Mouse (Mus musculus) liver, postnatal 0 days (tissue): ENCODE data around the gene Creb1. TPM values are rescaled to one million over a fixed set of nuclear protein-coding genes. Genes with fewer than 3 reads are reported as not detected.

Source experiments
- ATAC-seq: fragments of 200-750 bp; cut with Nextera tagmentation; 2 replicates; pipeline ENCODE4 v1.8.0; 2017; ENCODE audit warnings: mild to moderate bottlenecking, moderate library complexity
- DNase-seq: peaks from one replicate; pipeline ENCODE4 v3.0.0-alpha.2; 2016
- H3K27ac ChIP-seq: fragments of 300-500 bp; sonication (generic); 2 replicates; pipeline ENCODE4 v1.5.1; 2014; ENCODE audit warnings: antibody characterized with exemption, moderate library complexity, mild to moderate bottlenecking, low read depth
- H3K27me3 ChIP-seq: fragments of 300-500 bp; sonication (generic); 2 replicates; pipeline ENCODE4 v1.6.1; 2014; ENCODE audit warnings: low read length, control low read depth, mixed read lengths; ENCODE audit not compliant: insufficient read depth
- H3K36me3 ChIP-seq: fragments of 300-500 bp; sonication (generic); replicated peaks from 2 replicates; pipeline ENCODE4 v1.6.1; 2014; ENCODE audit warnings: mild to moderate bottlenecking, control low read depth, low read length, moderate library complexity, mixed read lengths; ENCODE audit not compliant: insufficient read depth
- H3K4me1 ChIP-seq: fragments of 300-500 bp; sonication (generic); 2 replicates; pipeline ENCODE4 v1.6.1; 2014; ENCODE audit warnings: antibody characterized with exemption, mild to moderate bottlenecking, control low read depth; ENCODE audit not compliant: insufficient read depth
- H3K4me2 ChIP-seq: fragments of 300-500 bp; sonication (generic); 2 replicates; pipeline ENCODE4 v1.6.1; 2014; ENCODE audit warnings: low read depth, mild to moderate bottlenecking, low read length, moderate library complexity, mixed read lengths
- H3K4me3 ChIP-seq: fragments of 300-500 bp; sonication (generic); 2 replicates; pipeline ENCODE4 v1.5.1; 2014; ENCODE audit warnings: low read depth, low read length
- H3K9ac ChIP-seq: fragments of 300-500 bp; sonication (generic); replicated peaks from 2 replicates; pipeline ENCODE4 v1.6.1; 2014; ENCODE audit warnings: mild to moderate bottlenecking, moderate library complexity
- H3K9me3 ChIP-seq: fragments of 300-500 bp; sonication (generic); 2 replicates; pipeline ENCODE4 v1.6.1; 2016; ENCODE audit warnings: mild to moderate bottlenecking, control low read depth, low read length, mixed read lengths
- CTCF ChIP-seq: sonication (generic); IDR thresholded peaks from 2 replicates; pipeline ENCODE4 v1.5.1; 2016; ENCODE audit warnings: antibody characterized with exemption, low read depth
- EP300 ChIP-seq: IDR thresholded peaks from 2 replicates; pipeline ENCODE4 v1.6.1; 2016; ENCODE audit warnings: antibody characterized with exemption, low read depth, mild to moderate bottlenecking
- WGBS: fragments of 180-500 bp; shearing (Covaris S2); extraction: QIAGEN DNeasy Blood & Tissue Kit; methylation state at CpG from one replicate; pipeline ENCODE4 v1.1.7; 2014; ENCODE audit not compliant: insufficient replicate concordance; 5-methylcytosine and 5-hydroxymethylcytosine counted together
- polyA plus RNA-seq: library from polyadenylated mRNA; unstranded; fragments of >200 nt; fragmentation: Nextera tagmentation; extraction: Ambion mirVana; gene quantifications from 2 replicates; pipeline ENCODE4 v1.2.1, GENCODE M21; 2015

Gene Creb1
- polyA plus RNA-seq, 1 experiment from 2014 or later, result 5.9 TPM

DNA sequence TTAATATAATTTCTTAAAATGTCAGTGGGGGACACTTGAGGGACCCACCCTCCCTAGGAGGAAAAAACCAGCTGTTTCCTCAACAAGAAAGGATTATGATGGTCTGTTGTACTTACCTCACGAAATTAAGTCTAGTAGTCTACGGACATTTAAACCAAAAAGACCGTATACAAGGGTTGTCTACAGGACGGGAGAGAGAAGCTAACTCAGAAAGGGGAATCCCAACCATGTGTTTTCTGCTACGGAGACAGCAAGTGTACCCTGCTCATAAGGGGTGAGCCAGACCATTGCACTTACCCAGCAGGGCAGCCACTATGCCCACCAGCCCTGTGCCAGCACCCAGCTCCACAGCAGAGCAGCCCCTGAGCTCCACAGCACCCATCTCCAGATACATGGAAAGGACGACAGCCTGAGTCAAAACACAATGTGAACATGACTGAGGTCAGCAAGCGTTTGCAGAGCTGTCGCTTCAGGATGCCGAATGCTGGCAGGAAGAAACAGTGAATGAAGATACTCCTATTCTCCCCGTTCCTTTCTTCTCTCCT, 82.4 kb downstream of the Creb1 start:
- Histone ChIP-seq H3K4me3 (no peak overlapping the region), H3K27ac (no peak overlapping the region), H3K9me3 (no peaks in the 10 kb centered on the region), H3K27me3 (no peaks in the 10 kb centered on the region), H3K36me3 (peaks cover 9% of the 10 kb centered on the region), H3K4me1 (peaks cover 10% of the 10 kb centered on the region; the same call in 1 of the 2 replicates), H3K9ac (no peak overlapping the region), H3K4me2 (no peak overlapping the region)
- WGBS, result 83% methylated on average over 10 of the region's 10 CpGs
- DNase-seq, result no peak
- no peak for ATAC-seq
- TF ChIP-seq CTCF (no peak), EP300 (no peak)

DNA sequence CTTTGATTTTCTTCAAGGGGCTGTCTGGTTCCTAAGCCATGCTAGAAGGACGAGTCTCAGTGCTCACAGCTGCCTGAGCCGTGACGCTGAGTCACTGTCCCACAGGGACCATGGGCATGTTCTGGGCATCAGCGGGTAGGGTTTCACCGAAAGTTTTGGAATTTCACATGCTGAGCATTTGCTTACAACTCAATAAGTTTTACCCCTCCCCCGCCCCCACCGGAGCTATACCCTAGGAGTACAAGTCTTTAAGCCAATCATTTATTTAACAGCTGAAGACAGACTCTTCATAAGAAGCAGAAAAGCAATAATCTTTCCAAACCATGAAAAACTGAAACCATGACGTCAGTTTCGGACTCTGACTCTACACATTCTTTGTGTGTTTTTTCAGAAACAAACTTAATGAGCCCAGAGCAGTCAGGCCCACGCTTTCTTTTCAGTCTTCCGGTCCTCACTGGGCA, 83.1 kb downstream of the Creb1 start:
- no peak for DNase-seq
- no peak overlapping the region for H3K4me2 ChIP-seq
- H3K4me1 ChIP-seq, result peaks cover 10% of the 10 kb centered on the region; the same call in 1 of the 2 replicates
- H3K36me3 ChIP-seq, result peaks cover 2% of the 10 kb centered on the region
- WGBS, result 88% methylated on average over 11 of the region's 11 CpGs
- H3K27me3 ChIP-seq, result no peaks in the 10 kb centered on the region
- no peaks in the 10 kb centered on the region for H3K9me3 ChIP-seq
- H3K9ac ChIP-seq, result no peak overlapping the region
- H3K4me3 ChIP-seq, result no peak overlapping the region
- no peak for ATAC-seq
- TF ChIP-seq EP300 (no peak), CTCF (no peak)
- no peak overlapping the region for H3K27ac ChIP-seq

DNA sequence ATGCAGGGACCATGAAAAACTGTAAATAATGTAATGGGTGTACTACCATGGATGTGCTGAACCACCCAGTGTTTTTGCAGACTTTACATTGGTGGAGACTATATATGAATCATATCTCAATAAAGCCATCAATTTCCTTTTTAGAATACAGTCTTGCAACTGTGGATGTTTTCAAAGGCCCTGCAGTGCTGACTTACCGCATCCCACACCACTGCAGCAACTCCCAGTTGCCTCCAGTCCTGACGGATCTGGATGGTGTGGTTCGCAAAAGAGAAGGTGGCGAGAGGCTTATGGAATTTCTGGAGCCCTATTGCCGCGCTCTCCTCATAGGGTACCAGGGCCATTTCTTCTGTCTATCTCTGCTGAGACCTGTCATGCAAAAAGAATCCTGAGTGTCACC, 83.6 kb downstream of the Creb1 start:
- no peaks in the 10 kb centered on the region; the same call in 1 of the 2 replicates for H3K36me3 ChIP-seq
- ATAC-seq, result no peak
- TF ChIP-seq CTCF, result no peak
- no peaks in the 10 kb centered on the region for H3K9me3 ChIP-seq
- no peaks in the 10 kb centered on the region for H3K27me3 ChIP-seq
- 75% methylated on average over 6 of the region's 6 CpGs for WGBS
- peak overlapping the region; percentile 88; the same call in 1 of the 2 replicates for H3K9ac ChIP-seq
- peaks cover 10% of the 10 kb centered on the region; the same call in 1 of the 2 replicates for H3K4me1 ChIP-seq
- no peak overlapping the region for H3K27ac ChIP-seq
- H3K4me2 ChIP-seq, result peak overlapping the region; percentile 85
- no peak for DNase-seq
- peak overlapping the region; percentile 89 for H3K4me3 ChIP-seq

DNA sequence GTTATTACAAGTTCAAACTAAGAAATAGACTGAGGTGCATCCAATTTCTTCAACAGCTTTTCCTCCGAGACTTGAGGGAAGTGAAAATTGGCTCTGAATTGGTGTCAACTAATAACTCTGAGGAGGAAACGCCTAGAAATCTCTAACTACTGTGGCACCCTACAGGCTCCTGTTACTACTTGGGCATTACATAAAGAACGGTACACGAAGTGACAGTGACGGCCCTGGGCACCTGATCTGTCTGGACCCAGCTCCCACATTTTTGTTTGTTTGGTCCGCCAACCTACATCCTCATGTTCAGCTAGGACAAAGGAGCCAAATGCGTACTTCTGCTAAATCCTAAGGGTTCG, 84.1 kb downstream of the Creb1 start:
- H3K9ac ChIP-seq, result peak overlapping the region; percentile 88
- no peaks in the 10 kb centered on the region for H3K9me3 ChIP-seq
- no peak for TF ChIP-seq EP300
- TF ChIP-seq CTCF, result no peak
- peaks cover 10% of the 10 kb centered on the region; the same call in 1 of the 2 replicates for H3K4me1 ChIP-seq
- 9% methylated on average over 8 of the region's 8 CpGs for WGBS
- peak overlapping the region; percentile 89 for H3K4me3 ChIP-seq
- H3K4me2 ChIP-seq, result peak overlapping the region; percentile 85
- peak overlapping the region; percentile 87 for H3K27ac ChIP-seq
- DNase-seq (no peak), ATAC-seq (peak; percentile 16)
- no peaks in the 10 kb centered on the region; the same call in 1 of the 2 replicates for H3K36me3 ChIP-seq
- H3K27me3 ChIP-seq, result no peaks in the 10 kb centered on the region

DNA sequence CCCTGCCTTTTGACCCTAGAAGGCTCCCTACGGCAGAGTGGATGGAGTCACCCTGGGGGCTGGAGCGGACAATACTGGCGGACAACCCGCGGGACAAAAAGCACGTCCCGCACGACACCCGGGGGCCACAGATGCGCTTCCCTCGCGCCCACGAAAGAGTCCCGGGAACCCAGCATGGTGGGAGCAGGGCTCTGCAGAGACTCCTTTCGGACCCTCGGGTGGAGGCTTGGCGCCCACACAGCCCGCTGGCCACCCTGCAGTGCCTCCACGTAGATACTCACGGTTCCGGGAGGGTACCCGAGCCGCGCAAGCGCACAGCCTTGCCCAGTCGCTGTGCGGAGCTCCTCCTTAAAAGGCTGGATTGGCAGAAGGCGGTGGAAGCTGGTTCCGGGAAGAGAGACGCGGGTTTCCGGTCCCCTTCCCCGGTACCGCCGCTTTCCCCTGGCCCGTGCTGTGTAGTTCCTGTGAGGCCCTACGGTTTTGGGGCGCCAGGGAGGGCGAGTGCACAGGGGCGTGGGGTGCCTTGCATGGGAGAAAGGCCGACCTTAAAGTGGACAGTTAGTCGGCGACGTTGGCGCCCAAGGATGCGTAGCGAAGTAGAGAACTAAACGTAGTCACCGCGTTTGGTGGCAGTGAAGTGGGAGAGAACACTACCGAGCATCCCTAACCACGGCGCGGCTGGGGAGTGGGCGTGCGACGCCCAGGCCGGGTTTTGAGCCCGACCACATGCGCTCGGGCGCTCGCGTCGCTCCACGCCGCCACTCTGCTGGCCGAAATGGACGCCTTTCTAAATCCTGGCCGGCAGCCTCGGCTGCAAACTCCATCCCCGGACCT, 84.7 kb downstream of the Creb1 start, which contains the start of gene Mettl21a:
Gene Mettl21a, minus strand, starts transcription at position 362 of the 834 bp plus-strand sequence.
- Histone ChIP-seq H3K27ac (peak within 1 kb of the TSS; percentile 87), H3K4me3 (peak within 1 kb of the TSS; percentile 89), H3K9ac (peak within 1 kb of the TSS; percentile 88), H3K4me2 (peak within 1 kb of the TSS; percentile 85), H3K36me3 (no peaks in the 10 kb centered on the region; the same call in 1 of the 2 replicates), H3K4me1 (peaks cover 10% of the 10 kb centered on the region; the same call in 1 of the 2 replicates), H3K9me3 (no peaks in the 10 kb centered on the region), H3K27me3 (no peaks in the 10 kb centered on the region)
- WGBS, result under 1% methylated on average over 72 of the region's 72 CpGs
- DNase-seq (peak; percentile 89), ATAC-seq (peak; percentile 95)
- TF ChIP-seq CTCF, result no peak
- TF ChIP-seq EP300, result no peak

DNA sequence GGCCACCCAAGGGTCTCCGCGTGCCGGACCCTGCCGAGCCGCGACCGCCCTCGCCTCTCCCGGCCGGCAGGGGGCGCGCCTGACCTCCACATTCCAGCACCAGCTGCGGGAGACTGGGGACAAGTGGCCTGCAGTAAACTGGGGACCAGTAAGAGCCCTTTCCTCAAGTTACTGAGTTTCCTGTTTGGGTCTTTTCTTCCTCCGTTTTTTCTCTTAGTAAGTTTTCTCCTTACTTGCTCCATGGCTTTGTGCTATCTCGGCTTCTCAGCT, 85.2 kb downstream of the Creb1 start:
- Histone ChIP-seq H3K4me3 (peak overlapping the region; percentile 89), H3K27me3 (no peaks in the 10 kb centered on the region), H3K4me1 (peaks cover 10% of the 10 kb centered on the region; the same call in 1 of the 2 replicates), H3K4me2 (peak overlapping the region; percentile 85), H3K36me3 (no peaks in the 10 kb centered on the region; the same call in 1 of the 2 replicates), H3K27ac (peak overlapping the region; percentile 87), H3K9me3 (no peaks in the 10 kb centered on the region), H3K9ac (peak overlapping the region; percentile 88)
- ATAC-seq, result peak; percentile 83
- peak; percentile 89 for DNase-seq
- 0% methylated on average over 15 of the region's 15 CpGs for WGBS
- no peak for TF ChIP-seq EP300
- TF ChIP-seq CTCF, result peak; percentile 97
